Mouse (Mus musculus) cerebellum, adult 2 months (tissue): ENCODE data around the gene Prkd3. TPM values are rescaled to one million over a fixed set of nuclear protein-coding genes. Genes with fewer than 3 reads are reported as not detected.

ENCODE experiments used
- DNase-seq, 2 experiments: peaks; one replicate each; pipeline ENCODE4 v3.0.0; 2021
- H3K27ac ChIP-seq: fragments of 200-500 bp; 2 replicates; pipeline ENCODE4 v1.5.1; 2012; ENCODE audit warnings: low read length, control low read depth, inconsistent platforms; ENCODE audit not compliant: insufficient read depth
- H3K27me3 ChIP-seq: fragments of 200-500 bp; 2 replicates; pipeline ENCODE4 v1.6.1; 2012; ENCODE audit warnings: inconsistent platforms, mild to moderate bottlenecking, low read length, moderate library complexity; ENCODE audit not compliant: control insufficient read depth, insufficient read depth
- H3K4me1 ChIP-seq: fragments of 200-500 bp; 2 replicates; pipeline ENCODE4 v1.6.1; 2011; ENCODE audit warnings: low read length; ENCODE audit not compliant: control insufficient read depth, insufficient read depth
- H3K4me3 ChIP-seq: fragments of 200-500 bp; replicated peaks from 2 replicates; pipeline ENCODE3; 2011; ENCODE audit warnings: mild to moderate bottlenecking, low read depth, low read length, control low read depth; ENCODE audit not compliant: insufficient read depth
- CTCF ChIP-seq: fragments of 200-500 bp; IDR thresholded peaks from 2 replicates; pipeline ENCODE4 v1.5.1; 2011; ENCODE audit warnings: low read depth, mild to moderate bottlenecking, control low read depth, low read length, moderate library complexity, borderline replicate concordance; ENCODE audit not compliant: insufficient read depth
- POLR2A ChIP-seq: fragments of 200-500 bp; IDR thresholded peaks from 2 replicates; pipeline ENCODE4 v1.6.1; 2011; ENCODE audit warnings: low read length, control low read depth, borderline replicate concordance; ENCODE audit not compliant: insufficient read depth
- WGBS: fragments of 180-500 bp; shearing (Covaris S2); methylation state at CpG from one replicate; pipeline ENCODE4 v1.1.7; 2018; 5-methylcytosine and 5-hydroxymethylcytosine counted together
- polyA plus RNA-seq: library from polyadenylated mRNA; depleted of rRNA; stranded (reverse); fragments of >200 nt; gene quantifications from 2 replicates; pipeline ENCODE4 v1.2.3, GENCODE M21; 2012

Gene Prkd3
- polyA plus RNA-seq, 1 experiment, result 14.7 TPM

- 94% methylated on average over 5 of the region's 5 CpGs for WGBS
- no peaks in the 10 kb centered on the region for H3K4me1 ChIP-seq
- DNase-seq, result no peak
- H3K27ac ChIP-seq, result no peak overlapping the region
- no peaks in the 10 kb centered on the region for H3K27me3 ChIP-seq
- TF ChIP-seq POLR2A, result no peak
- TF ChIP-seq CTCF, result no peak
- H3K4me3 ChIP-seq, result no peak overlapping the region
These were observed 69.4 kb downstream of the Prkd3 start for GRCm38 (mm10) chr17:78951225-78951624.

DNA sequence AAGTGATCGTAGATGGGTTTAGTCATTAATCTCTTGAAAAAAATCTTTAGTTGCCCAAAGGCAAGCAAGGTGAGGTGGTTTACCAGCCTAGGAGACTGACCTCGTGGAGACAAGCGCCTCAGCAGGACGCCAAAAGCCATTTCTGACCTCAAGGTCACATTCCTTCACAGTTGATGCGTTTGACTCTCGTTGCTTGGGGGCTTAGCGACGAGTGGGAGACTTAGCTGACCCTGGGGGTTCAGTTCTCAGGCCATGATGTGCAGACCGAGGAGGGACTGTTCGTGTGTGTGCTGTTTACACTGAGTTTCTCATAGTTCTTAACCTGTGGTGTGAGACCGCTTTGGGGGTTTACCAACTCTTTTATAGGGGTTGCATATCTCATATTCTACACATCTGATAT lies 78.0 kb downstream of the Prkd3 start:
- DNase-seq, result no peak
- no peaks in the 10 kb centered on the region for H3K4me1 ChIP-seq
- no peak overlapping the region for H3K4me3 ChIP-seq
- no peak overlapping the region for H3K27ac ChIP-seq
- no peaks in the 10 kb centered on the region for H3K27me3 ChIP-seq
- TF ChIP-seq CTCF (no peak), POLR2A (no peak)
- WGBS, result 53% methylated on average over 11 of the region's 11 CpGs

DNA sequence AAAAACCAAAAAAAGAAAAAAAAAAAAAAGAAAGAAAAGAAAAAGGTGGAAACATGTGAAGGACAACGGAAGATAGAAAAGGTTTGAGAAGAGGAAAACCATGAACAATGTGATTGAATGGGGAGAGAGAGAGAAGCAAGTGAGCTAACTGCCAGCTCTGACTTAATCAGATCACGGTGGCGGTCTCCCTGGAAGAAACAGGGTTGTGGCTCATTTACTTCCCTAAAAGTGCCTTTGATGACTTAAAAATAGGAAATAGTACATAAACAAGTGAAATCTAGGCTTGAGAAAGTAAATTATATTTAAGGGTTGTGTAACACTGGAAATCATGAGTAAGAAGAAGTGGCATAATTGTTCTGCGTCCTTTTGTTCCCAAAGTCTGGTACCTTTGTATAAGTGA lies 81.7 kb downstream of the Prkd3 start:
- no peak for DNase-seq
- WGBS, result 93% methylated on average over 4 of the region's 4 CpGs
- Histone ChIP-seq H3K27ac (no peak overlapping the region), H3K27me3 (no peaks in the 10 kb centered on the region), H3K4me1 (peaks cover 5% of the 10 kb centered on the region; the same call in 1 of the 2 replicates), H3K4me3 (no peak overlapping the region)
- no peak for TF ChIP-seq CTCF
- no peak for TF ChIP-seq POLR2A

DNA sequence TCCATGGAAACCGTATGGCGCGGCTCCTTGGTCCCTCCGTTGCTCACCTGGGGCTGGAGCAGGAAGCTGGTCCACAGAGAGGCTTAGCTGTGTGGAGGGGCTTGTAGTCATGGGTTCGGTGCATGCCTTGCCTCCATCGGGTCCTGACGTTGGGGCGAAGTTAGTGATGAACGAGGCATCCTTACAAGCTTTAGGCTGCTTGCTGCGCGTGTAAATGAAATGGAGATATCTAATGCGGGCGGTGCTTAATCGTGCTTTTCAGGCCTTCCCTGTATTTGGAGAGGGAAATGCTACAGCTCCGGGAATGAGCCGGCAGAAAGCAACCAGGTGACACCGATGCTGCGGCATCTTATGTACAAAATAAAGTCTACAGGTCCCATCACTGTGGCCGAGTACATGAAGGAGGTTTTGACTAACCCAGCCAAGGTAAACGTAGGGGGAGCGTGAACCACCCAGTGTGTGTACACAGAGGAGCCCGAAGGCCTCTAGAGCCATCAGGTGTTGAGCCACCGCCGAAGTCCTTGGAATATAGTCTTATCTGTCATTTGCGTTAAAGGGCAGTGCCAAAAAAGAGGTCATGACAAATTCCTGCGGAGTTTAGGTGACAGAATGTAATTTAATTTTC lies 83.3 kb downstream of the Prkd3 start:
- H3K27me3 ChIP-seq, result no peaks in the 10 kb centered on the region
- H3K4me3 ChIP-seq, result peak overlapping the region; percentile 93
- peaks cover 5% of the 10 kb centered on the region; the same call in 1 of the 2 replicates for H3K4me1 ChIP-seq
- H3K27ac ChIP-seq, result peak overlapping the region; percentile 20
- DNase-seq, result peak in 1 of 2 experiments; percentile 37
- WGBS, result 2% methylated on average over 26 of the region's 26 CpGs
- TF ChIP-seq CTCF, result no peak
- no peak; the same call in 1 of the 2 replicates for TF ChIP-seq POLR2A

- TF ChIP-seq CTCF (no peak), POLR2A (peak; percentile 88)
These were observed 84.0 kb downstream of the Prkd3 start, which contains the start of the genes Cebpz and Ndufaf7 for GRCm38 (mm10) chr17:78936466-78937228. Gene Cebpz (minus strand): TSS chr17:78937066. Gene Ndufaf7 (plus strand): TSS chr17:78937136.

DNA sequence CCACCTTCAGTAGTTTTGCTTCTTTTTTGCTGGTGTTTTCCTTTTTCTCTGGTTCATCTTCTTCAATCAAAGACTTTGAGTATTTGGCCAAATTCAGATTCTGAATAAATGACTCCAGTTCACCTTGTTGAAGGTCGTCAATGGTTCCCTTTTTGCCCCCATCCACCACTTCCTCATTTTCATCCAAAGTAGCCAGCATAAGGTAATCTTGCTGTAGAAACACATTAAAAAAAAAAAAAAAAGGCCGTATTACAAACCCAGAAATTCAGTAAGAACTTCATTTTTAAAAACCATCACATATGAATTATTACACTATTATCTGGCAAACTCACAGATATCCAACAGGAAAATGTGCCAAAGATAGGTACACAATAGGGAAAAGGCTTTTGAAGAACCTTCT lies 84.8 kb downstream of the Prkd3 start:
- peaks cover 5% of the 10 kb centered on the region; the same call in 1 of the 2 replicates for H3K4me1 ChIP-seq
- H3K27ac ChIP-seq, result no peak overlapping the region
- no peak for DNase-seq
- TF ChIP-seq POLR2A (no peak), CTCF (no peak)
- no peaks in the 10 kb centered on the region for H3K27me3 ChIP-seq
- WGBS, result 86% methylated on average over 2 of the region's 2 CpGs
- H3K4me3 ChIP-seq, result no peak overlapping the region

More at GRCm38 (mm10) chr17:78936466-78937228, 84.0 kb downstream of the Prkd3 start, which contains the start of the genes Cebpz and Ndufaf7:
- WGBS, result under 1% methylated on average over 45 of the region's 45 CpGs
- peaks cover 5% of the 10 kb centered on the region; the same call in 1 of the 2 replicates for H3K4me1 ChIP-seq
- H3K27me3 ChIP-seq, result no peaks in the 10 kb centered on the region
- H3K27ac ChIP-seq, result peak within 1 kb of the TSS; percentile 33
- H3K4me3 ChIP-seq, result peak within 1 kb of the TSS; percentile 93
- DNase-seq, result peak; percentile 97 to 98

GRCm38 (mm10) chr17:78917696-78918095 lies 102.9 kb downstream of the Prkd3 start:
- no peaks in the 10 kb centered on the region for H3K27me3 ChIP-seq
- H3K4me3 ChIP-seq, result peak overlapping the region; percentile 21
- H3K4me1 ChIP-seq, result peaks cover 5% of the 10 kb centered on the region; the same call in 1 of the 2 replicates
- no peak overlapping the region for H3K27ac ChIP-seq
- 15% methylated on average over 6 of the region's 6 CpGs for WGBS
- no peak for TF ChIP-seq CTCF
- TF ChIP-seq POLR2A, result no peak
- DNase-seq, result no peak
